Mouse (Mus musculus) kidney, embryonic 15.5 days (tissue): ENCODE results near the gene Cpne4. TPM values are rescaled to one million over a fixed set of nuclear protein-coding genes. Genes with fewer than 3 reads are reported as not detected.
A peak's percentile ranks its signal among the peaks of the same experiment; 100 is the strongest.

Experiments
- ATAC-seq: fragments of 200-750 bp; cut with Nextera tagmentation; replicated peaks from 2 replicates; pipeline ENCODE4 v1.8.0; 2017; ENCODE audit warnings: moderate TSS enrichment; ENCODE audit not compliant: low FRiP score
- H3K27ac ChIP-seq: fragments of 300-500 bp; sonication (generic); 2 replicates; pipeline ENCODE4 v1.5.1; 2015; ENCODE audit warnings: mild to moderate bottlenecking, inconsistent platforms
- H3K27me3 ChIP-seq: fragments of 300-500 bp; sonication (generic); 2 replicates; pipeline ENCODE4 v1.6.1; 2015; ENCODE audit warnings: inconsistent platforms
- H3K36me3 ChIP-seq: fragments of 300-500 bp; sonication (generic); 2 replicates; pipeline ENCODE4 v1.6.1; 2015; ENCODE audit warnings: inconsistent platforms
- H3K4me1 ChIP-seq: fragments of 300-500 bp; sonication (generic); 2 replicates; pipeline ENCODE4 v1.6.1; 2015; ENCODE audit warnings: inconsistent platforms
- H3K4me2 ChIP-seq: fragments of 300-500 bp; sonication (generic); 2 replicates; pipeline ENCODE4 v1.6.1; 2015; ENCODE audit warnings: moderate library complexity, mild to moderate bottlenecking, inconsistent platforms
- H3K4me3 ChIP-seq: fragments of 300-500 bp; sonication (generic); replicated peaks from 2 replicates; pipeline ENCODE4 v1.5.1; 2015; ENCODE audit warnings: mild to moderate bottlenecking, inconsistent platforms
- H3K9ac ChIP-seq: fragments of 300-500 bp; sonication (generic); 2 replicates; pipeline ENCODE4 v1.6.1; 2015; ENCODE audit warnings: mild to moderate bottlenecking, inconsistent platforms
- H3K9me3 ChIP-seq: fragments of 300-500 bp; sonication (generic); replicated peaks from 2 replicates; pipeline ENCODE4 v1.6.1; 2016; ENCODE audit warnings: inconsistent platforms
- WGBS: fragments of 180-500 bp; shearing (Covaris S2); methylation state at CpG from one replicate; pipeline ENCODE4 v1.1.7; 2015; ENCODE audit warnings: mixed read lengths; 5-methylcytosine and 5-hydroxymethylcytosine counted together
- polyA plus RNA-seq: library from polyadenylated mRNA; unstranded; fragments of >200 nt; fragmentation: Nextera tagmentation; extraction: Ambion mirVana; gene quantifications from 2 replicates; pipeline ENCODE4 v1.2.1, GENCODE M21; 2015

Cpne4 gene
- 0.12 and 0.16 TPM in 2 replicates for polyA plus RNA-seq

GRCm38 (mm10) chr9:104546986-104547385 lies at the start of gene Cpne4:
Cpne4 (plus strand) TSS chr9:104547286.
- Histone ChIP-seq H3K36me3 (no peaks in the 10 kb centered on the region), H3K9ac (no peak within 1 kb of the TSS), H3K9me3 (no peaks in the 10 kb centered on the region), H3K27ac (no peak within 1 kb of the TSS), H3K4me1 (no peaks in the 10 kb centered on the region), H3K4me2 (no peak within 1 kb of the TSS), H3K4me3 (no peak within 1 kb of the TSS), H3K27me3 (no peaks in the 10 kb centered on the region)
- WGBS: 78% methylated on average over 2 of the region's 2 CpGs
- no peak for ATAC-seq

- Histone ChIP-seq H3K9ac (no peak overlapping the region), H3K4me1 (no peaks in the 10 kb centered on the region), H3K4me2 (no peak overlapping the region), H3K27ac (no peak overlapping the region), H3K36me3 (no peaks in the 10 kb centered on the region), H3K4me3 (no peak overlapping the region), H3K9me3 (no peaks in the 10 kb centered on the region), H3K27me3 (no peaks in the 10 kb centered on the region)
- ATAC-seq: no peak
- WGBS: 87% methylated on average over 6 of the region's 6 CpGs
These were observed 31.9 kb upstream of the Cpne4 start for GRCm38 (mm10) chr9:104515187-104515586.

GRCm38 (mm10) chr9:104535508-104535907 lies 11.6 kb upstream of the Cpne4 start:
- no peaks in the 10 kb centered on the region for H3K27me3 ChIP-seq
- H3K9ac ChIP-seq: no peak overlapping the region
- H3K4me1 ChIP-seq: no peaks in the 10 kb centered on the region
- no peak for ATAC-seq
- WGBS: 58% methylated on average over 6 of the region's 6 CpGs
- H3K9me3 ChIP-seq: no peaks in the 10 kb centered on the region
- H3K27ac ChIP-seq: no peak overlapping the region
- H3K4me3 ChIP-seq: no peak overlapping the region
- H3K4me2 ChIP-seq: no peak overlapping the region
- no peaks in the 10 kb centered on the region for H3K36me3 ChIP-seq

DNA sequence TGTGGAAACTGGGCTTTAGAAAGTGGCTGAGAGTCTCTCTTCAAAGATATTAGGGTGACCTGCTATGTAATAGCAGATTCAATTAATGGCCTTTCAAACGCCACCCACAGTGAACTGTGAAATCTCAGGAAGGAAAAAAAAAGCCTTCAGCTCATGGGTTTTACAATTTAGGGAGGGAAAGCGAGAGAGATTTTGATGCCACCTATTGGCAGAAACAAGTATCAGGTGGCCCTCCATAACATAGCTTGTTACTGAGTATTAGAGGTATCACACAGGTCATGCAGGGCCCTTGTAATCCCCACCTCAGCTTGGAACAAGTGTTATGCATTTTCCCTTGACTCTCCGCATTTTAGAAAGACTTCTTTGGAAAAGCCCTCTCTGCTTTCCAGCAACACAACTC lies 18.7 kb downstream of the Cpne4 start:
- 0 out of 2 replicates have a peak, but pooled peaks cover 3% of the 10 kb centered on the region for H3K4me1 ChIP-seq
- no peak overlapping the region for H3K4me3 ChIP-seq
- no peak for ATAC-seq
- H3K27me3 ChIP-seq: peaks cover 14% of the 10 kb centered on the region
- 37% methylated on average over 3 of the region's 3 CpGs for WGBS
- no peak overlapping the region for H3K9ac ChIP-seq
- H3K36me3 ChIP-seq: no peaks in the 10 kb centered on the region
- no peak overlapping the region for H3K27ac ChIP-seq
- no peaks in the 10 kb centered on the region for H3K9me3 ChIP-seq
- H3K4me2 ChIP-seq: no peak overlapping the region

GRCm38 (mm10) chr9:104566468-104566867 lies 19.4 kb downstream of the Cpne4 start:
- Histone ChIP-seq H3K36me3 (no peaks in the 10 kb centered on the region), H3K4me3 (no peak overlapping the region), H3K9me3 (no peaks in the 10 kb centered on the region), H3K27ac (no peak overlapping the region), H3K9ac (no peak overlapping the region), H3K4me2 (no peak overlapping the region), H3K4me1 (0 out of 2 replicates have a peak, but pooled peaks cover 3% of the 10 kb centered on the region), H3K27me3 (peaks cover 20% of the 10 kb centered on the region)
- no peak for ATAC-seq
- 86% methylated on average over 5 of the region's 5 CpGs for WGBS

GRCm38 (mm10) chr9:104567096-104567495 lies 20.0 kb downstream of the Cpne4 start:
- no peak for ATAC-seq
- no peaks in the 10 kb centered on the region for H3K9me3 ChIP-seq

DNA sequence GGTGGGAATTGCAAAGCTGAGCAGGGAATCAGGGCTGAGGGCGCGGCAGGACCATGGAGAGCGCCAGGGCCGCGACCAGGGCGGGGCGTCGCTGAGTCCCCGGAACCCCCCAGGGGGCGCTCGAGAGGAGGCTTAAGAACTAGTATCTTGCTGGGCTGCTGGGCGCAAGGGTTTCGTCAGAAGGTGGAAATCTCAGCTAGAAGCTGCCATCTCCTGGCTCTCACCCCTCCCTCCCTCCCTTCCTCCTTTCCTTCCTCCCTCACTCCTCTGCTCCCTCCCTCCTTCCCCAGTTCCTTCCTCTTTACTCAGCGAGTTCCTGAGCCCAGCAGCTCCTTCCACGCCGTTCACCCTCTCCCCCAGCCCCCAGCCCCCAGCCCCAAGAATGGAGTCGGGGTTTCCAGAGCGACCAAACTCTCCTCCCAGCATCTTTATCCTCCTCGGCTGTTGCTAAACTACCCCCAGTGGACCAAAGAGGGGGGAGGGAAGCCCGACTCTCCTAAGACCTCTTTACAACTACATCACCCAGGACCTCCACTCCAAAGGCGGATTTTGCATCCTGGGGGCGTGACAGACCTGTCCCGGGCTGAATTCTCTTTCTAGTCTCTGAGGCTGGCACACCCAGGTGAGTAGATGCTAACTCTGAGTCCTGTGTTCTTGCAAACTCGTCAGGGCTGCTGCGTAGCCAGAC lies 22.5 kb downstream of the Cpne4 start:
- no peak overlapping the region for H3K9ac ChIP-seq
- peak; percentile 86 for ATAC-seq
- 0 out of 2 replicates have a peak overlapping the region, but pooled peaks have one; percentile 14 for H3K4me2 ChIP-seq
- peaks cover 33% of the 10 kb centered on the region for H3K27me3 ChIP-seq
- WGBS: 2% methylated on average over 25 of the region's 25 CpGs
- no peak overlapping the region for H3K27ac ChIP-seq
- no peak overlapping the region for H3K4me3 ChIP-seq
- no peaks in the 10 kb centered on the region for H3K36me3 ChIP-seq
- no peaks in the 10 kb centered on the region for H3K9me3 ChIP-seq
- 0 out of 2 replicates have a peak, but pooled peaks cover 3% of the 10 kb centered on the region for H3K4me1 ChIP-seq

More at GRCm38 (mm10) chr9:104567096-104567495, 20.0 kb downstream of the Cpne4 start:
- H3K4me2 ChIP-seq: no peak overlapping the region
- no peak overlapping the region for H3K4me3 ChIP-seq
- 0 out of 2 replicates have a peak, but pooled peaks cover 3% of the 10 kb centered on the region for H3K4me1 ChIP-seq
- H3K9ac ChIP-seq: no peak overlapping the region
- H3K36me3 ChIP-seq: no peaks in the 10 kb centered on the region
- peaks cover 26% of the 10 kb centered on the region for H3K27me3 ChIP-seq
- H3K27ac ChIP-seq: no peak overlapping the region
- WGBS: 74% methylated on average over 7 of the region's 7 CpGs

DNA sequence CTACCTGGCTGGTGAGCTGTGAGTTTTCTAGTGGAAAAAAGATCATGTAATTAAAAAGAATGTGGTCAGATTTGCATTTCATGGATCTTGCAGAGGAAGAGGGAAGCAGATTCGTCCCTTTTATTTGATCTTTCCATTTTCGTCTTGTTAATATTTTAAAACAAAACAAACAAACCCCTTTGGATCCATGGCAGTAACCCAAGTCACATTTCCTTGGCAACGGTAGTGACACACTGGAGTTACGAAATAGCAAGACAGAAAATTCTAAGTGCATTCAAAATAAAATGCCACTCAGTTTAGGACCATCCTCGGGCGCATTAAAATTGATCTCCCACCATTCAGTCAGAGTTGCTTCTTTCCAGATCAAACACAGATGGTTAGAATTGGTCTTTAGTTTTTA lies 25.8 kb downstream of the Cpne4 start:
- H3K27me3 ChIP-seq: peaks cover 33% of the 10 kb centered on the region
- H3K4me3 ChIP-seq: no peak overlapping the region
- H3K4me2 ChIP-seq: no peak overlapping the region
- H3K36me3 ChIP-seq: no peaks in the 10 kb centered on the region
- ATAC-seq: no peak
- H3K9me3 ChIP-seq: no peaks in the 10 kb centered on the region
- H3K4me1 ChIP-seq: 0 out of 2 replicates have a peak, but pooled peaks cover 3% of the 10 kb centered on the region
- WGBS: 78% methylated on average over 6 of the region's 6 CpGs
- no peak overlapping the region for H3K27ac ChIP-seq
- no peak overlapping the region for H3K9ac ChIP-seq

DNA sequence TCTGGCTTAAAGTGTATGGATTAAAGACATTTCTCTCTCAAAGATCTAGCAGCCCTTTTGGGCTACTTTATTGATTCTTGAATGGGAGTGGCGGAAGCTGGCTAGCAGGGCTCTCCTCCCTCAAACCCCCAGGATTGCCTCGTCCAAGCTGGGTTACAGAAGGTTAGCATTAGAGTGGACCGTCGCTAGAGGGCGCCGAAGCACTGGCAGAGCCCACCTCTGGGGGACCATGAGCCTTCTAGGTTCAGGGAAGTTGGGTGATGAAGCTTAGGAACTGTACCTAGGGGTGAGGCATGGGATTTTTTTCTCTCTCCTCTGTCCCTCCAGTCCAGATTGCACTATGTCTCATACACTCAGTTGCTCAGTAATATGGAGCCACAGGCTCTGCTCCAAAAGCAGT lies 27.4 kb downstream of the Cpne4 start:
- Histone ChIP-seq H3K4me3 (no peak overlapping the region), H3K9me3 (no peaks in the 10 kb centered on the region), H3K4me2 (no peak overlapping the region), H3K4me1 (0 out of 2 replicates have a peak, but pooled peaks cover 3% of the 10 kb centered on the region), H3K27me3 (peaks cover 33% of the 10 kb centered on the region), H3K36me3 (no peaks in the 10 kb centered on the region), H3K27ac (no peak overlapping the region), H3K9ac (no peak overlapping the region)
- ATAC-seq: peak; percentile 58; the same call in 1 of the 2 replicates
- WGBS: under 1% methylated on average over 6 of the region's 6 CpGs

- Histone ChIP-seq H3K27ac (no peak overlapping the region), H3K4me2 (peak overlapping the region; percentile 23), H3K36me3 (no peaks in the 10 kb centered on the region), H3K9me3 (no peaks in the 10 kb centered on the region), H3K27me3 (no peaks in the 10 kb centered on the region; the same call in 1 of the 2 replicates), H3K9ac (no peak overlapping the region), H3K4me1 (peaks cover 15% of the 10 kb centered on the region), H3K4me3 (no peak overlapping the region)
- ATAC-seq: no peak
- WGBS: 49% methylated on average over 6 of the region's 6 CpGs
These were observed 35.0 kb downstream of the Cpne4 start for GRCm38 (mm10) chr9:104581921-104582624.

- no peak overlapping the region for H3K9ac ChIP-seq
- H3K9me3 ChIP-seq: no peaks in the 10 kb centered on the region
- H3K36me3 ChIP-seq: no peaks in the 10 kb centered on the region
- no peak for ATAC-seq
- 27% methylated on average over 6 of the region's 6 CpGs for WGBS
- no peaks in the 10 kb centered on the region; the same call in 1 of the 2 replicates for H3K27me3 ChIP-seq
- no peak overlapping the region for H3K4me3 ChIP-seq
- peaks cover 15% of the 10 kb centered on the region for H3K4me1 ChIP-seq
- H3K4me2 ChIP-seq: peak overlapping the region; percentile 23
- H3K27ac ChIP-seq: no peak overlapping the region
These were observed 35.6 kb downstream of the Cpne4 start for GRCm38 (mm10) chr9:104582675-104583074.

DNA sequence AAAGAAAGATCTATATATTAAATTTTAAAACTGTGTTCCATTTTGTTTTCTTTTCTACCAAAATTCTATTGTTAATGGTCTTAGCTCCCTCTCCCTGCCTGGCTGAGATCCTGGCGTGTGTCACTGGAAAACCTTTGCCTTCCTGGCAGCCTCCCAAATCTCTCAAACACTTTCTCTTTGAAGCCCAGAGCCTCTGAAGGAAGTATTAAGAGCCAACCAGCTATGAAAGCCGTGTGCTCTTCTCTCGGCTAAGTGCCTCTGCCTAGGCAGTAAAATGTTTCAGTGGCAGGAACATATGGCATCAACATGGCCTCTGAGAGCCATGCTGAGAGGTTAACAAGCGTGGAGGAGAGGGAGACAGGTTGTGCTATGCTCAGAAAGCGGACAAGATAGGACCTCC lies 47.5 kb downstream of the Cpne4 start:
- Histone ChIP-seq H3K36me3 (no peaks in the 10 kb centered on the region), H3K4me2 (no peak overlapping the region), H3K27me3 (no peaks in the 10 kb centered on the region), H3K9me3 (no peaks in the 10 kb centered on the region), H3K27ac (no peak overlapping the region), H3K4me1 (no peaks in the 10 kb centered on the region), H3K4me3 (no peak overlapping the region), H3K9ac (no peak overlapping the region)
- WGBS: 23% methylated on average over 5 of the region's 5 CpGs
- ATAC-seq: no peak
